Mouse (Mus musculus) cerebral cortex, adult 2 months (tissue): ENCODE data around the gene Actb.

Experiments
- WGBS: fragments of 180-500 bp; shearing (Covaris S2); methylation state at CpG from one replicate; pipeline ENCODE4 v1.1.7; 2018; 5-methylcytosine and 5-hydroxymethylcytosine counted together

Gene Actb

GRCm38 (mm10) chr5:142877337-142878280, 28.9 kb downstream of the Actb start:
- 23% methylated on average over 11 of the region's 11 CpGs for WGBS

- 56% methylated on average over 5 of the region's 5 CpGs for WGBS
Observed at GRCm38 (mm10) chr5:142876896-142877295, 29.7 kb downstream of the Actb start.

GRCm38 (mm10) chr5:142875513-142875905, 31.0 kb downstream of the Actb start:
- WGBS = 84% methylated on average over 10 of the region's 10 CpGs

- 76% methylated on average over 13 of the region's 13 CpGs for WGBS
Observed at GRCm38 (mm10) chr5:142874791-142875512, 31.6 kb downstream of the Actb start.

- 90% methylated on average over 7 of the region's 7 CpGs for WGBS
Observed at GRCm38 (mm10) chr5:142873718-142874117, 32.8 kb downstream of the Actb start.

- 56% methylated on average over 12 of the region's 12 CpGs for WGBS
Observed at GRCm38 (mm10) chr5:142871765-142872164, 34.8 kb downstream of the Actb start.

GRCm38 (mm10) chr5:142869463-142869862, 37.1 kb downstream of the Actb start:
- 51% methylated on average over 13 of the region's 13 CpGs for WGBS

GRCm38 (mm10) chr5:142857763-142858229, 48.8 kb downstream of the Actb start:
- WGBS = 28% methylated on average over 16 of the region's 16 CpGs

- 76% methylated on average over 4 of the region's 4 CpGs for WGBS
Observed at GRCm38 (mm10) chr5:142856408-142856807, 50.1 kb downstream of the Actb start.

GRCm38 (mm10) chr5:142854877-142855276, 51.7 kb downstream of the Actb start:
- 72% methylated on average over 10 of the region's 10 CpGs for WGBS

GRCm38 (mm10) chr5:142853585-142853984, 53.0 kb downstream of the Actb start:
- 85% methylated on average over 6 of the region's 6 CpGs for WGBS
